Mouse (Mus musculus): ENCODE measurements at regions not wholly inside any gene's neighbourhood (a gene's known extent, or its start where the extent isn't known, plus 50 kb on each side); places are given as distances from the start of the nearest gene placed in this dataset.

- ATAC-seq = no peak
- Histone ChIP-seq H3K27me3 (ENCODE audit: insufficient read depth, low read length) (no peaks in the 10 kb centered on the region), H3K9me3 (ENCODE audit: low read length) (no peaks in the 10 kb centered on the region), H3K36me3 (ENCODE audit: insufficient read depth, low read length) (no peaks in the 10 kb centered on the region), H3K4me2 (ENCODE audit: low read depth, low read length) (no peak overlapping the region), H3K4me1 (ENCODE audit: insufficient read depth, low read length) (no peaks in the 10 kb centered on the region), H3K9ac (replicated peaks; ENCODE audit: low read length) (no peak overlapping the region), H3K27ac (no peak overlapping the region), H3K4me3 (ENCODE audit: low read length) (no peak overlapping the region)
- WGBS = 84% methylated on average over 2 of the region's 2 CpGs
- DNase-seq (ENCODE audit: low spot score) = no peak
- no peak for TF ChIP-seq CTCF (IDR thresholded peaks at IDR 0.05; ENCODE audit: low read depth)
These were observed 593.4 kb downstream of the Gm19410 start for GRCm38 (mm10) chr8:36358998-36359397.

GRCm38 (mm10) chr8:36361255-36361654 is 595.7 kb downstream of the Gm19410 start:
- DNase-seq (ENCODE audit: low spot score) = peak; percentile 85
- no peaks in the 10 kb centered on the region for H3K4me1 ChIP-seq (ENCODE audit: insufficient read depth, low read length)
- no peak; the same call in 1 of the 2 replicates for ATAC-seq
- H3K4me3 ChIP-seq (ENCODE audit: low read length) = no peak overlapping the region
- no peaks in the 10 kb centered on the region for H3K27me3 ChIP-seq (ENCODE audit: insufficient read depth, low read length)
- H3K9ac ChIP-seq (replicated peaks; ENCODE audit: low read length) = no peak overlapping the region
- TF ChIP-seq CTCF (IDR thresholded peaks at IDR 0.05; ENCODE audit: low read depth) = peak; percentile 75
- no peak overlapping the region for H3K27ac ChIP-seq
- no peak overlapping the region for H3K4me2 ChIP-seq (ENCODE audit: low read depth, low read length)
- no peaks in the 10 kb centered on the region for H3K9me3 ChIP-seq (ENCODE audit: low read length)
- H3K36me3 ChIP-seq (ENCODE audit: insufficient read depth, low read length) = no peaks in the 10 kb centered on the region
- WGBS = 17% methylated on average over 2 of the region's 2 CpGs

GRCm38 (mm10) chr8:36361818-36362217 is 596.2 kb downstream of the Gm19410 start:
- 58% methylated on average over 8 of the region's 8 CpGs for WGBS

GRCm38 (mm10) chr8:36363291-36363690 is 597.7 kb downstream of the Gm19410 start:
- Histone ChIP-seq H3K4me1 (ENCODE audit: insufficient read depth, low read length) (no peaks in the 10 kb centered on the region), H3K9me3 (ENCODE audit: low read length) (no peaks in the 10 kb centered on the region), H3K9ac (replicated peaks; ENCODE audit: low read length) (no peak overlapping the region), H3K27me3 (ENCODE audit: insufficient read depth, low read length) (no peaks in the 10 kb centered on the region), H3K4me3 (ENCODE audit: low read length) (no peak overlapping the region), H3K4me2 (ENCODE audit: low read depth, low read length) (no peak overlapping the region), H3K27ac (no peak overlapping the region), H3K36me3 (ENCODE audit: insufficient read depth, low read length) (no peaks in the 10 kb centered on the region)
- 52% methylated on average over 9 of the region's 9 CpGs for WGBS
- TF ChIP-seq CTCF (IDR thresholded peaks at IDR 0.05; ENCODE audit: low read depth) = no peak
- peak; percentile 51 for DNase-seq (ENCODE audit: low spot score)
- ATAC-seq = no peak

More at GRCm38 (mm10) chr8:36361818-36362217, 596.2 kb downstream of the Gm19410 start:
- DNase-seq (ENCODE audit: low spot score) (no peak), ATAC-seq (no peak)
- Histone ChIP-seq H3K27ac (no peak overlapping the region), H3K36me3 (ENCODE audit: insufficient read depth, low read length) (no peaks in the 10 kb centered on the region), H3K4me1 (ENCODE audit: insufficient read depth, low read length) (no peaks in the 10 kb centered on the region), H3K9me3 (ENCODE audit: low read length) (no peaks in the 10 kb centered on the region), H3K9ac (replicated peaks; ENCODE audit: low read length) (no peak overlapping the region), H3K4me2 (ENCODE audit: low read depth, low read length) (no peak overlapping the region), H3K27me3 (ENCODE audit: insufficient read depth, low read length) (no peaks in the 10 kb centered on the region), H3K4me3 (ENCODE audit: low read length) (no peak overlapping the region)
- TF ChIP-seq CTCF (IDR thresholded peaks at IDR 0.05; ENCODE audit: low read depth) = no peak

- H3K9ac ChIP-seq (replicated peaks; ENCODE audit: low read length) = no peak overlapping the region
- H3K4me3 ChIP-seq (ENCODE audit: low read length) = no peak overlapping the region
- H3K4me1 ChIP-seq (ENCODE audit: insufficient read depth, low read length) = no peaks in the 10 kb centered on the region
- no peak overlapping the region for H3K4me2 ChIP-seq (ENCODE audit: low read depth, low read length)
- DNase-seq (ENCODE audit: low spot score) (no peak), ATAC-seq (no peak)
- WGBS = 45% methylated on average over 6 of the region's 6 CpGs
- TF ChIP-seq CTCF (IDR thresholded peaks at IDR 0.05; ENCODE audit: low read depth) = no peak
- H3K27me3 ChIP-seq (ENCODE audit: insufficient read depth, low read length) = no peaks in the 10 kb centered on the region
- H3K27ac ChIP-seq = no peak overlapping the region
- H3K9me3 ChIP-seq (ENCODE audit: low read length) = no peaks in the 10 kb centered on the region
- no peaks in the 10 kb centered on the region for H3K36me3 ChIP-seq (ENCODE audit: insufficient read depth, low read length)
These were observed 599.1 kb downstream of the Gm19410 start for GRCm38 (mm10) chr8:36364567-36365231.

GRCm38 (mm10) chr8:36365945-36366344 is 600.4 kb downstream of the Gm19410 start:
- H3K9me3 ChIP-seq (ENCODE audit: low read length) = no peaks in the 10 kb centered on the region
- no peak overlapping the region for H3K4me3 ChIP-seq (ENCODE audit: low read length)
- no peak; the same call in 1 of the 2 replicates for ATAC-seq
- TF ChIP-seq CTCF (IDR thresholded peaks at IDR 0.05; ENCODE audit: low read depth) = peak; percentile 39; the same call in 1 of the 2 replicates
- DNase-seq (ENCODE audit: low spot score) = no peak
- 75% methylated on average over 2 of the region's 2 CpGs for WGBS
- H3K9ac ChIP-seq (replicated peaks; ENCODE audit: low read length) = no peak overlapping the region
- no peak overlapping the region for H3K4me2 ChIP-seq (ENCODE audit: low read depth, low read length)
- no peaks in the 10 kb centered on the region for H3K27me3 ChIP-seq (ENCODE audit: insufficient read depth, low read length)
- H3K27ac ChIP-seq = no peak overlapping the region
- no peaks in the 10 kb centered on the region for H3K36me3 ChIP-seq (ENCODE audit: insufficient read depth, low read length)
- H3K4me1 ChIP-seq (ENCODE audit: insufficient read depth, low read length) = no peaks in the 10 kb centered on the region

GRCm38 (mm10) chr8:36376579-36377350 is 611.2 kb downstream of the Gm19410 start:
- no peaks in the 10 kb centered on the region for H3K9me3 ChIP-seq (ENCODE audit: low read length)
- ATAC-seq = no peak

More at GRCm38 (mm10) chr8:36376579-36377350, 611.2 kb downstream of the Gm19410 start:
- H3K9ac ChIP-seq (replicated peaks; ENCODE audit: low read length) = no peak overlapping the region
- H3K4me3 ChIP-seq (ENCODE audit: low read length) = no peak overlapping the region
- H3K36me3 ChIP-seq (ENCODE audit: insufficient read depth, low read length) = no peaks in the 10 kb centered on the region
- no peaks in the 10 kb centered on the region for H3K27me3 ChIP-seq (ENCODE audit: insufficient read depth, low read length)
- no peak for DNase-seq (ENCODE audit: low spot score)
- no peak overlapping the region for H3K27ac ChIP-seq
- H3K4me1 ChIP-seq (ENCODE audit: insufficient read depth, low read length) = no peaks in the 10 kb centered on the region
- no peak overlapping the region for H3K4me2 ChIP-seq (ENCODE audit: low read depth, low read length)
- TF ChIP-seq CTCF (IDR thresholded peaks at IDR 0.05; ENCODE audit: low read depth) = no peak
- 78% methylated on average over 5 of the region's 5 CpGs for WGBS
